Mouse (Mus musculus) forebrain, embryonic 15.5 days (tissue): ENCODE measurements at regions not wholly inside any gene's neighbourhood (a gene's known extent, or its start where the extent isn't known, plus 50 kb on each side); places are given as distances from the start of the nearest gene placed in this dataset.

Experiments
- ATAC-seq: fragments of 200-750 bp; cut with Nextera tagmentation; replicated peaks from 2 replicates; pipeline ENCODE4 v1.8.0; 2017; ENCODE audit warnings: mild to moderate bottlenecking, moderate TSS enrichment, moderate library complexity
- H3K27ac ChIP-seq: fragments of 300-500 bp; sonication (generic); replicated peaks from 2 replicates; pipeline ENCODE4 v1.5.1; 2015; ENCODE audit warnings: mild to moderate bottlenecking, inconsistent platforms
- H3K27me3 ChIP-seq: fragments of 300-500 bp; sonication (generic); 2 replicates; pipeline ENCODE4 v1.6.1; 2015; ENCODE audit warnings: inconsistent platforms
- H3K36me3 ChIP-seq: fragments of 300-500 bp; sonication (generic); 2 replicates; pipeline ENCODE4 v1.6.1; 2015; ENCODE audit warnings: mild to moderate bottlenecking, inconsistent platforms
- H3K4me1 ChIP-seq: fragments of 300-500 bp; sonication (generic); 2 replicates; pipeline ENCODE4 v1.6.1; 2015; ENCODE audit warnings: inconsistent platforms
- H3K4me2 ChIP-seq: fragments of 300-500 bp; sonication (generic); replicated peaks from 2 replicates; pipeline ENCODE4 v1.6.1; 2015; ENCODE audit warnings: mild to moderate bottlenecking, inconsistent platforms
- H3K4me3 ChIP-seq: fragments of 300-500 bp; sonication (generic); 2 replicates; pipeline ENCODE4 v1.5.1; 2015; ENCODE audit warnings: mild to moderate bottlenecking, inconsistent platforms
- H3K9ac ChIP-seq: fragments of 300-500 bp; sonication (generic); replicated peaks from 2 replicates; pipeline ENCODE4 v1.6.1; 2015; ENCODE audit warnings: mild to moderate bottlenecking, inconsistent platforms
- H3K9me3 ChIP-seq: fragments of 300-500 bp; sonication (generic); 2 replicates; pipeline ENCODE4 v1.6.1; 2016; ENCODE audit warnings: inconsistent platforms
- WGBS: fragments of 180-500 bp; shearing (Covaris S2); methylation state at CpG from one replicate; pipeline ENCODE4 v1.1.7; 2015; ENCODE audit warnings: mixed read lengths; 5-methylcytosine and 5-hydroxymethylcytosine counted together

DNA sequence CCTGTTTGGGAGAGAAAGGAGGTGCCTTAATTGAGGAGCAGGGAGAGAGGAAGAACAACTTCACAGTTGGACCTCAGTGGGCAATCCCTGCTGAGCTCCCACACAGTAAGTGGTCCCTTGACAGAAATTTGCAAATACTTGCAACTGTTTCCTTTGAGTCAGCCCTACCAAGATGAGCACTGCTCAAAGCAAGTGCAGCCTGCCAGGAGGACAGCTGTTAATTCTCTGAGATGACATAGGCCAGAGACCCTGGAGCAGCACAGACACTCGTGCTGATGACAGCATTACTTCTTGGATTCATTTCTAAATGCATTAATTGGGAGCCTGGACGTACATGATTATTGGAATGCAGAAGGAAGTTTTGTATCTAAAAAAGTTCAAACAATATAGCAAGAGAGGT lies 215.1 kb upstream of the Tas2r119 start:
- no peak for ATAC-seq
- H3K9ac ChIP-seq = no peak overlapping the region
- H3K4me2 ChIP-seq = no peak overlapping the region
- H3K36me3 ChIP-seq = no peaks in the 10 kb centered on the region
- 52% methylated on average over 2 of the region's 2 CpGs for WGBS
- H3K4me1 ChIP-seq = no peaks in the 10 kb centered on the region
- H3K9me3 ChIP-seq = no peaks in the 10 kb centered on the region
- H3K27ac ChIP-seq = no peak overlapping the region
- no peaks in the 10 kb centered on the region for H3K27me3 ChIP-seq
- H3K4me3 ChIP-seq = no peak overlapping the region

DNA sequence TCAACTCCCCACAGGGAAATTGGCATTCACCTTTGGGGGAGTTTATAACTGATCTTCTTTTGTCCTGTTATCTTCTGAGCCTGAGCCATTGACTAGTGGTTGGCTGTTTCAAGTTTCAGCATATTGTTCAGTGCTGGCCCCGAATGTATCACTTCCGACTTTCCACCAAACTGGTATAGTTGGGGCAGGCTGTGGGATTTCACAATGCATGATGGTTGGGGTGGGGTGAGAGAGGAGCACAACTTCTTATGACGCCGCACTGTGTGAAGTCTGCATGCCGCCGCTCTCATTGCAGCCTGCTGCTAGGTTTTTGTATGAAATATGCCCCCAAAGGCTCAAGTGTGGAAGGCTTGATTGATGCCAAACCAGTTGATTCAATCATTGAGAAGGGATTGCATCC lies 212.2 kb upstream of the Tas2r119 start:
- WGBS = 94% methylated on average over 6 of the region's 6 CpGs
- H3K9me3 ChIP-seq = no peaks in the 10 kb centered on the region
- H3K27me3 ChIP-seq = no peaks in the 10 kb centered on the region
- no peak for ATAC-seq
- H3K4me2 ChIP-seq = no peak overlapping the region
- no peak overlapping the region for H3K9ac ChIP-seq
- H3K27ac ChIP-seq = no peak overlapping the region
- H3K4me3 ChIP-seq = no peak overlapping the region
- H3K4me1 ChIP-seq = no peaks in the 10 kb centered on the region
- no peaks in the 10 kb centered on the region for H3K36me3 ChIP-seq

DNA sequence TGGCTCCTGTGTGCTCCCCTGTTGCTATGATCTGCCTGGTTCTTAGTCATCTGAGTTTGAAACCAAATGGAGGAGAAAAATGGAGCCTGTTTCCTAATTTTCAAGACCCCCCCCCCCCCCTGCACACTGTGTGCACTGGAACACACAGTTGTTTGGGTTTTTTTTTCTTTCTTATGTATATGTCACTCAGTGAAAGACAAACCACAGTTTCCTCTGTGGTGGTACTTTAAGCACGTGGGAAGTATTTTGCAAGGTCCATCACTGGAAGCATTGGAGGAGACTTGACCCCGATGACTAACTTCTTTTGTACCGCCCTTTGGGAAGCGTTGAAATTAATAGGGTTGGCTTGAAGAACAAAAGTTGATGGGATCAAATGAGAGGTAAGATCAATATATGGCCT lies 211.5 kb upstream of the Tas2r119 start:
- no peaks in the 10 kb centered on the region for H3K27me3 ChIP-seq
- 92% methylated on average over 4 of the region's 4 CpGs for WGBS
- no peak overlapping the region for H3K9ac ChIP-seq
- H3K4me1 ChIP-seq = no peaks in the 10 kb centered on the region
- no peak overlapping the region for H3K4me2 ChIP-seq
- no peak for ATAC-seq
- no peaks in the 10 kb centered on the region for H3K9me3 ChIP-seq
- H3K27ac ChIP-seq = no peak overlapping the region
- no peak overlapping the region for H3K4me3 ChIP-seq
- no peaks in the 10 kb centered on the region for H3K36me3 ChIP-seq

DNA sequence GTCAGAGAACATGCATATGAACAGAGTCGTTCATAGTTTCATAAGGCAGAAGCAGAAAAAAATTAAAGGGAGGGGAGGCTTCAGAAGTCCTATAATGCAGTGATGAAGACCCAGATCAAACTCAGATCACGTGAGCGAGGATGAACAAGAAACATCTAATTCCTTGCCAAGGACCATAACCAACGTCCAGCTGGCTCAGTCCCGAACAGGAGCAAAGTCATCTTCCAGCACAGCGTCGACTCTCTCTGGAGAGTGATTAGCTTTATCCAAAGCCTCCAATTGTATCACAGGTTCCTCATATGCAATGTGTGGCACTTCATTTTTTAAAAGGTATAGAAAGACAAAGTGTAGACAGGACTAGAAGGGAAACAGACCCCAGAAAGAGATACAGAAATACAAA lies 204.2 kb upstream of the Tas2r119 start:
- no peak for ATAC-seq
- no peaks in the 10 kb centered on the region for H3K36me3 ChIP-seq

DNA sequence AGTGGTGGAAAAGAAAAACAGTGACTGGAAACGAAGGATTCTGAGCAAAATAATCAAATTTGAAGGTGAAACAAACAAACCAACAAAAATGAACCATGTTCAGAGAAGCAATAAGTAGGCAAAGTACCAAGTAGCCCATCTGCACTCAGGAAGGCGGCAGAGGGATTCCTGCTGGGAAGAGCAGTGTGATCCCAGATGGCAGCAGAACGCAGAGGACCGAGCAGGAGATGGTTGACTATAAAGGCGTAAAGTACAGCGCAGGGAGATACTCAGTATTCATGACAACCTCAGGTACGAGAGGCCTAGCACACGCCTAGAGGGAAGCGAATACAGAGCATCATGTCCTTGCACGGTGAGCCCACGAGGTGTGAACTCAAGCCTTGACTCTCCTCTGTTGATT lies 203.2 kb upstream of the Tas2r119 start:
- Histone ChIP-seq H3K4me1 (no peaks in the 10 kb centered on the region), H3K36me3 (no peaks in the 10 kb centered on the region), H3K9ac (no peak overlapping the region), H3K27me3 (no peaks in the 10 kb centered on the region), H3K27ac (no peak overlapping the region), H3K4me3 (no peak overlapping the region), H3K9me3 (no peaks in the 10 kb centered on the region), H3K4me2 (no peak overlapping the region)
- WGBS = 80% methylated on average over 11 of the region's 11 CpGs
- ATAC-seq = no peak

More for the DNA sequence above, 204.2 kb upstream of the Tas2r119 start:
- no peak overlapping the region for H3K4me3 ChIP-seq
- no peak overlapping the region for H3K4me2 ChIP-seq
- no peak overlapping the region for H3K9ac ChIP-seq
- no peaks in the 10 kb centered on the region for H3K27me3 ChIP-seq
- no peaks in the 10 kb centered on the region for H3K9me3 ChIP-seq
- no peak overlapping the region for H3K27ac ChIP-seq
- no peaks in the 10 kb centered on the region for H3K4me1 ChIP-seq
- WGBS = 91% methylated on average over 7 of the region's 7 CpGs

DNA sequence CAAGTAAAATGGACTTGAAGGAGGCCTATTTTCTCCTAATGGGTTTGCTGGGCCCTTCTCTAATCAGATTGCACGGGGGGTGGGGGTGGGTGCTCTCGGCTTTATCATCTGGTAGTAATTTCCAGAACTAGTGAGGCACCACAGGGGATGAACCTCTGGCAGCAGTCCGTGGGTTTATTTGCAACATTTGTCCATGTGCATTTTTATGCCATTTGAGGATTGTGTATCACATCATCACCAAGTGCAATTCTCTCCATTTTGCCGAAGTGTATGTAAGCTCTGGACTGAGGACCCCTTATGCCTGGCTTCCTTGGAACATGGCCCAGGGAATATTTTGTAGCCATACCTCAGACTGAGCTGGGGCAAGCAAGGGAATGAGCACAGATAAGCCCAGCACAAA lies 200.6 kb upstream of the Tas2r119 start:
- Histone ChIP-seq H3K4me3 (no peak overlapping the region), H3K4me1 (peaks cover 9% of the 10 kb centered on the region; the same call in 1 of the 2 replicates), H3K9me3 (no peaks in the 10 kb centered on the region), H3K36me3 (no peaks in the 10 kb centered on the region), H3K9ac (no peak overlapping the region), H3K4me2 (no peak overlapping the region), H3K27me3 (no peaks in the 10 kb centered on the region), H3K27ac (no peak overlapping the region)
- no peak for ATAC-seq
- WGBS = 71% methylated on average over 4 of the region's 4 CpGs

DNA sequence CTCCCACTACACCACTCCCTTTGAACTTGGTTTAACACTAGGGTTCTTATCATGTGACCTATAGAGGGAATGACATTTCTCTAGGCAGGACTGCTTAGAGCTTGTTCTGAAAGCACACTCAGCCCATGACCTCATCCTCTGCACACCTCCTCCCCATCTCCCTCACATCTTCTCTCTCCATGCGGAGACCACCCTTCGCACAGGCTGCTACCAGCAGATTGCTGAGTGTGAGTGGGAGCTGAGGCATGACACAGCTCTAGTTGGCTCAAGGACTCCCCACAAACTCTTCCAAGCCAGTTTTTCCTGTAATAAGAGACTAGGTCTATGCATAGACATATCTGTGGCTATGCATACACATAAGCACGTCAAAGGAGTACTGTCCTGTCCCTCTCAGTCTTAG lies 199.5 kb upstream of the Tas2r119 start:
- Histone ChIP-seq H3K36me3 (no peaks in the 10 kb centered on the region), H3K9me3 (no peaks in the 10 kb centered on the region), H3K4me2 (no peak overlapping the region), H3K27ac (no peak overlapping the region), H3K27me3 (no peaks in the 10 kb centered on the region), H3K4me3 (no peak overlapping the region), H3K9ac (no peak overlapping the region), H3K4me1 (peaks cover 9% of the 10 kb centered on the region; the same call in 1 of the 2 replicates)
- no peak for ATAC-seq
- WGBS = 92% methylated on average over 3 of the region's 3 CpGs

DNA sequence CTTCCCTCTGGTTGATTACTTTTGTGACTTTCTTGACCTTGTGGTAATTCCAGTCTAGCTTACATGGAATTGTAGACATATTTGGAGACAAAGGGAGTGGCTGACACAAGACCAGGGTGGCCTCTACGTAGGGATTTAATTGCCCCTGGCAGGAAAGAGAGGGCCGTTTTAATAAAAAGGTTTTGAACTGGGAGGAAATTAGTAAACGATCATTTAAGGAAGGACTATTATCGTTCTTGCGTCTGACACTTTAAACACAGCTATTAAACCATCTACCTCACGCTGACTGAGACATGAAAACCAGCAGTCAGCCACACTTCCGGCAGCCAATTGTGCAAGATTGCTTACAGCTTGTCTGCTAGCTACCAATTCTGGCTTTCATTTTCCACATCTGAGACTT lies 197.1 kb upstream of the Tas2r119 start:
- Histone ChIP-seq H3K27me3 (no peaks in the 10 kb centered on the region), H3K9ac (no peak overlapping the region), H3K9me3 (no peaks in the 10 kb centered on the region), H3K4me2 (no peak overlapping the region), H3K27ac (0 out of 2 replicates have a peak overlapping the region, but pooled peaks have one; percentile 23), H3K4me1 (peaks cover 9% of the 10 kb centered on the region; the same call in 1 of the 2 replicates), H3K4me3 (no peak overlapping the region), H3K36me3 (no peaks in the 10 kb centered on the region)
- ATAC-seq = peak; percentile 69
- 22% methylated on average over 7 of the region's 7 CpGs for WGBS

DNA sequence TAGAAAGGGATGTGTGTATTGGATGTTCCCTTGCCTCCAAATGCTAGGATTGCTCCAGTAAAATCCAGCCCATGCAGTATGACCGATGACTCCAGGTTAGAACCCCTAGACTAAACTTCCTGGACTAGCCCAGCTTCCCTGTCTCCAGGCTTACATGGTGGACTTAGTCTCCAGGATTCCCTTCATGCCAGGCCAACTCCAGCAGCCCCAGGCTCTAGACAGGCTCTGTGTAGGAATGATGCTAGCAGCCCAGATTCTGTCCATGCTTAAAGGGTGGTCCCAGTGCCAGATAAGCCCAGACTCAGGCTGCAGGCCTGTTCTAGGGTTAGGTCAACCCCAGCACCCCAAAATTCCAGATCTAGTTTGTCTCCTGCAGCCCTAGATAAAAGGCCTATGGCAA lies 196.3 kb upstream of the Tas2r119 start:
- Histone ChIP-seq H3K4me3 (no peak overlapping the region), H3K4me1 (peaks cover 9% of the 10 kb centered on the region; the same call in 1 of the 2 replicates), H3K9ac (no peak overlapping the region), H3K27ac (no peak overlapping the region), H3K9me3 (no peaks in the 10 kb centered on the region), H3K27me3 (no peaks in the 10 kb centered on the region), H3K4me2 (no peak overlapping the region), H3K36me3 (no peaks in the 10 kb centered on the region)
- WGBS = 100% methylated on average over 1 of the region's 1 CpGs
- ATAC-seq = no peak

DNA sequence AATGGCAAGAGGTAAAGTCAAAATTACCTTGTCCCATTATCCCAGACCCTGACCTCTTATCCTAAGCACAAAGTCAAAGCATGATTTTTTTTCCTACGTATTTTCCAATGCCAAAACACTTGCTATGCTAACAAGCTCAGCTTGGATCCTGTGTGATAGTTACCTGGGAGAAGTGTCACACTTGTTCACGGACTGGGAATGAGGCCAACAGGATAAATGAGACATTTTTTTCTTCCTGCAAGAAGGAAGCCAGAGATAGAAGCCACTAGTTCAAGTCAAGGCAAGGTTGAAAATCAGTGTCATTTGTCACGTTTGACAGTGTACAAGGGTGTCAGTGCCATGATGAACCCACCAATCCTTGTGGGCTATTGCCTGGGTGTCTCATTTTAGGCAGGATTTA lies 189.8 kb upstream of the Tas2r119 start:
- ATAC-seq = no peak
- H3K27ac ChIP-seq = no peak overlapping the region
- H3K36me3 ChIP-seq = no peaks in the 10 kb centered on the region
- no peaks in the 10 kb centered on the region for H3K27me3 ChIP-seq
- peaks cover 16% of the 10 kb centered on the region for H3K4me1 ChIP-seq
- no peak overlapping the region for H3K9ac ChIP-seq
- 72% methylated on average over 3 of the region's 3 CpGs for WGBS
- no peak overlapping the region for H3K4me3 ChIP-seq
- no peaks in the 10 kb centered on the region for H3K9me3 ChIP-seq
- no peak overlapping the region for H3K4me2 ChIP-seq

DNA sequence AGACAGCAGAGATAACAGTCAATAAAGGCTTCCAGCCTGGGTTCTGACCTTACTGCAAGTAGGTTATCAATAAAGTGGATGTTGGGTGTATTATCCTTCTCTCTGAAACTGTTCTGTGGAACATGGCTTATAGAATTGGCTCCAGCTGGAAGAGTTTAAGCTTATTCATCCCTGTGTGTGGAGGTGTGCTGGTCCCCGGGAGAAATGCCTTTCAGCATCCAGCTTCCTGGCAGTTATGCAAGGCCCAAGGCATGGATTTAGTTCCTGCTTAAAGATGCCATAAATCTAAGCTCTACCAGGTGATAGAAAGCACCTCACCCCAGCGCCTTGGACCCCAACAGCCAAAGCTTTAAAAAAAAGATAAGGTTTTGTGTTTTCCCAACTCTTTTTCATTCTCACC lies 188.0 kb upstream of the Tas2r119 start:
- peaks cover 16% of the 10 kb centered on the region for H3K4me1 ChIP-seq
- no peak overlapping the region for H3K9ac ChIP-seq
- no peak overlapping the region for H3K4me3 ChIP-seq
- H3K4me2 ChIP-seq = no peak overlapping the region
- no peaks in the 10 kb centered on the region for H3K27me3 ChIP-seq
- ATAC-seq = peak; percentile 41
- WGBS = 33% methylated on average over 2 of the region's 2 CpGs
- no peaks in the 10 kb centered on the region for H3K36me3 ChIP-seq
- H3K9me3 ChIP-seq = no peaks in the 10 kb centered on the region
- peak overlapping the region; percentile 32 for H3K27ac ChIP-seq

DNA sequence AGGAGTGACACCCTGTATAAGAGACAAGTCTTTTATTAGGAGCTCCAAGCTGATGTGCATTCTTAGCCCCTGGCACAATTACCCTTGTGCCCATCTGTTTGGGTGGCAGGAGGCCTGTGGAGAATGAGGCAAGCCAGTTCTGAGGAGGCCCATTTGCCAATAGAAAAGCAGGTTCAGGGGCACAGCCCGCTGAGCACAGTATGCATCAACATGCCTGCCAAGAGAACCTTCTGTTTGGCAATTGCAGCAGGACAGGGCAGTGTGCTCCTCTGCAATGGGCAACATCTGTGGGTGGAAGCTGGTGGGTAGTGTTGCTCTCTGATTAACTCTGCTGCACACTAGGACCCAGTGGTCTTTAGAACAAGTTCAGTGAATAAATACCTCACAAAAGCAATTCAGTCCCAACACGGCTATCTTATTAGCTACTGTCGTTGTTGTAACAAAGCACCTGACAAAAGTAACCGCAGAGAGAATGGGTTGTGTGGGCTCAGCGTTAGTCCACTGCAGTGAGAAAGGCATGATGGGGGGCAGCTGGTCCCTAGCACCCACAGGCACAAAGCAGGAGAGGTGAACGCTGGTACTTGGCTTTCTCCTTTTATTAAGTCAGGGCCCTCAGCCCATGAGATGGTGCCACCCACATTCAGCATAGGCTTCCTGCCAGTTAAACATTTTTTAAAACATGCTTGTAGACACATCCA lies 187.3 kb upstream of the Tas2r119 start:
- no peaks in the 10 kb centered on the region for H3K36me3 ChIP-seq
- H3K9ac ChIP-seq = no peak overlapping the region
- H3K9me3 ChIP-seq = no peaks in the 10 kb centered on the region
- H3K4me1 ChIP-seq = peaks cover 16% of the 10 kb centered on the region
- H3K27me3 ChIP-seq = no peaks in the 10 kb centered on the region
- peak; percentile 97 for ATAC-seq
- H3K4me2 ChIP-seq = no peak overlapping the region
- WGBS = 10% methylated on average over 6 of the region's 6 CpGs
- H3K27ac ChIP-seq = peak overlapping the region; percentile 35
- no peak overlapping the region for H3K4me3 ChIP-seq

DNA sequence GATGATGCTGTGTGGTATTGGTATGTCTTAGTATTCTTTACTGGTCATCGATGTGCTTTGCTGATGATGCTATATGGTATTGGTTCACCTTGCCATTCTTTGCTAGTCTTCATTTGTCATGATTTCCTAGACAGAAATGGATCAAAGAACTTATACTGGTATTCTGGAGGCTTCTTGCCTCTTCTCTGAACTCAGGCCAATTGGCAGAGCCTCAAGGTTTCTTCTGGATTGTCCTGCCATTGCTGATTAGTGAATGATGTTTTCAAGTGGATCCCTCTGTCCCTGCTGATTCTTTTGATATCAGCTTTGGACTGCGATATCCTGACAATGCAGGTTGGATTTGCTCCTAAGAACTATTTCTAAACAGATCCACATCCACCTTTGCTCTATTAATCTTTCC lies 179.1 kb upstream of the Tas2r119 start:
- no peak overlapping the region for H3K4me2 ChIP-seq
- H3K4me1 ChIP-seq = peaks cover 14% of the 10 kb centered on the region
- H3K27ac ChIP-seq = no peak overlapping the region
- H3K4me3 ChIP-seq = no peak overlapping the region
- no peak overlapping the region for H3K9ac ChIP-seq
- no peak for ATAC-seq
- H3K27me3 ChIP-seq = no peaks in the 10 kb centered on the region
- WGBS = 88% methylated on average over 2 of the region's 2 CpGs
- no peaks in the 10 kb centered on the region for H3K36me3 ChIP-seq
- no peaks in the 10 kb centered on the region for H3K9me3 ChIP-seq
